Mouse (Mus musculus) E14TG2a.4 (cell line): ENCODE measurements at regions not wholly inside any gene's neighbourhood (a gene's known extent, or its start where the extent isn't known, plus 50 kb on each side); places are given as distances from the start of the nearest gene placed in this dataset.

Source experiments
- CTCF ChIP-seq: conservative IDR thresholded peaks from 2 replicates; pipeline ENCODE4 v1.5.1; 2014; ENCODE audit warnings: low read length
- NANOG ChIP-seq: IDR thresholded peaks from 2 replicates; pipeline ENCODE4 v1.6.1; 2014; ENCODE audit warnings: borderline replicate concordance, low read length, mixed read lengths

GRCm38 (mm10) chr13:31184845-31185834 lies 211.1 kb downstream of the Gm5447 start:
- no peak for TF ChIP-seq CTCF
- TF ChIP-seq NANOG, result no peak
